Mouse (Mus musculus) liver, embryonic 14.5 days (tissue): ENCODE measurements around the gene Mbnl1.

Source experiments
- CTCF ChIP-seq: IDR thresholded peaks from 2 replicates; pipeline ENCODE4 v1.5.1; 2016; ENCODE audit warnings: antibody characterized with exemption, low read depth, control low read depth
- EP300 ChIP-seq: IDR thresholded peaks from 2 replicates; pipeline ENCODE4 v1.6.1; 2016; ENCODE audit warnings: antibody characterized with exemption, low read depth

GRCm38 (mm10) chr3:60558252-60558862 lies 85.7 kb downstream of the Mbnl1 start:
- TF ChIP-seq CTCF (no peak), EP300 (no peak)
